Mouse (Mus musculus): ENCODE data around the gene Afmid. TPM values are rescaled to one million over a fixed set of nuclear protein-coding genes. Genes with fewer than 3 reads are reported as not detected.

Gene Afmid
- 5.3 and 5.8 TPM in 2 replicates for polyA plus RNA-seq (2015; fragmentation: Nextera tagmentation; extraction: Ambion mirVana)

GRCm38 (mm10) chr11:117825333-117826101, at the start of gene Afmid, which contains the start of gene Tk1:
Gene Afmid (plus strand): TSS chr11:117825924.
Gene Tk1 (minus strand): TSS chr11:117826092.
- Histone ChIP-seq H3K27ac (replicated peaks) (peak within 1 kb of the TSS; percentile 95), H3K9ac (peak within 1 kb of the TSS; percentile 43), H3K9me3 (replicated peaks) (no peaks in the 10 kb centered on the region), H3K4me1 (peaks cover 80% of the 10 kb centered on the region), H3K4me2 (replicated peaks) (peak within 1 kb of the TSS; percentile 92), H3K4me3 (replicated peaks) (peak within 1 kb of the TSS; percentile 60), H3K36me3 (peaks cover 19% of the 10 kb centered on the region; the same call in 1 of the 2 replicates), H3K27me3 (no peaks in the 10 kb centered on the region)
- ATAC-seq (ENCODE audit: insufficient number of reproducible peaks, low FRiP score, low TSS enrichment, low read depth), result peak; percentile 43; the same call in 1 of the 2 replicates
- WGBS, result under 1% methylated on average over 34 of the region's 34 CpGs

- H3K9ac ChIP-seq, result no peak overlapping the region
- H3K4me3 ChIP-seq (replicated peaks), result no peak overlapping the region
- 91% methylated on average over 14 of the region's 14 CpGs for WGBS
- peaks cover 29% of the 10 kb centered on the region for H3K4me1 ChIP-seq
- ATAC-seq (ENCODE audit: insufficient number of reproducible peaks, low FRiP score, low TSS enrichment, low read depth), result no peak
- H3K4me2 ChIP-seq (replicated peaks), result no peak overlapping the region
- no peaks in the 10 kb centered on the region for H3K27me3 ChIP-seq
- H3K9me3 ChIP-seq (replicated peaks), result no peaks in the 10 kb centered on the region
- H3K36me3 ChIP-seq, result peaks cover 35% of the 10 kb centered on the region
- no peak overlapping the region for H3K27ac ChIP-seq (replicated peaks)
Measured at GRCm38 (mm10) chr11:117776085-117776792, 49.5 kb upstream of the Afmid start.

- H3K9ac ChIP-seq, result no peak overlapping the region
- WGBS, result 79% methylated on average over 5 of the region's 5 CpGs
Measured at GRCm38 (mm10) chr11:117777111-117777510, 48.6 kb upstream of the Afmid start.

GRCm38 (mm10) chr11:117778031-117778430, 47.7 kb upstream of the Afmid start:
- 90% methylated on average over 11 of the region's 11 CpGs for WGBS
- Histone ChIP-seq H3K36me3 (peaks cover 25% of the 10 kb centered on the region), H3K9ac (no peak overlapping the region), H3K4me1 (peaks cover 42% of the 10 kb centered on the region), H3K27ac (replicated peaks) (no peak overlapping the region), H3K4me3 (replicated peaks) (no peak overlapping the region), H3K27me3 (no peaks in the 10 kb centered on the region), H3K9me3 (replicated peaks) (no peaks in the 10 kb centered on the region), H3K4me2 (replicated peaks) (no peak overlapping the region)
- no peak for ATAC-seq (ENCODE audit: insufficient number of reproducible peaks, low FRiP score, low TSS enrichment, low read depth)

More at GRCm38 (mm10) chr11:117777111-117777510, 48.6 kb upstream of the Afmid start:
- H3K4me1 ChIP-seq, result peaks cover 37% of the 10 kb centered on the region
- no peak overlapping the region for H3K4me2 ChIP-seq (replicated peaks)
- no peaks in the 10 kb centered on the region for H3K27me3 ChIP-seq
- H3K9me3 ChIP-seq (replicated peaks), result no peaks in the 10 kb centered on the region
- H3K36me3 ChIP-seq, result peaks cover 31% of the 10 kb centered on the region
- H3K4me3 ChIP-seq (replicated peaks), result no peak overlapping the region
- no peak overlapping the region for H3K27ac ChIP-seq (replicated peaks)
- ATAC-seq (ENCODE audit: insufficient number of reproducible peaks, low FRiP score, low TSS enrichment, low read depth), result no peak

GRCm38 (mm10) chr11:117778851-117779433, 46.8 kb upstream of the Afmid start:
- H3K9ac ChIP-seq, result no peak overlapping the region

GRCm38 (mm10) chr11:117779434-117780198, 46.1 kb upstream of the Afmid start:
- peak overlapping the region; percentile 93 for H3K27ac ChIP-seq (replicated peaks)
- peak overlapping the region; percentile 54 for H3K4me3 ChIP-seq (replicated peaks)
- 2% methylated on average over 38 of the region's 38 CpGs for WGBS
- peak; percentile 35 for ATAC-seq (ENCODE audit: insufficient number of reproducible peaks, low FRiP score, low TSS enrichment, low read depth)
- H3K27me3 ChIP-seq, result no peaks in the 10 kb centered on the region
- no peaks in the 10 kb centered on the region for H3K9me3 ChIP-seq (replicated peaks)
- H3K4me1 ChIP-seq, result peaks cover 49% of the 10 kb centered on the region
- H3K9ac ChIP-seq, result peak overlapping the region; percentile 44
- peak overlapping the region; percentile 97 for H3K4me2 ChIP-seq (replicated peaks)
- H3K36me3 ChIP-seq, result peaks cover 13% of the 10 kb centered on the region; the same call in 1 of the 2 replicates

More at GRCm38 (mm10) chr11:117778851-117779433, 46.8 kb upstream of the Afmid start:
- H3K36me3 ChIP-seq, result peaks cover 17% of the 10 kb centered on the region
- peak overlapping the region; percentile 54 for H3K4me3 ChIP-seq (replicated peaks)
- H3K4me2 ChIP-seq (replicated peaks), result peak overlapping the region; percentile 97
- peaks cover 49% of the 10 kb centered on the region for H3K4me1 ChIP-seq
- ATAC-seq (ENCODE audit: insufficient number of reproducible peaks, low FRiP score, low TSS enrichment, low read depth), result no peak
- peak overlapping the region; percentile 93 for H3K27ac ChIP-seq (replicated peaks)
- WGBS, result 50% methylated on average over 12 of the region's 12 CpGs
- H3K9me3 ChIP-seq (replicated peaks), result no peaks in the 10 kb centered on the region
- H3K27me3 ChIP-seq, result no peaks in the 10 kb centered on the region

- Histone ChIP-seq H3K36me3 (peaks cover 8% of the 10 kb centered on the region; the same call in 1 of the 2 replicates), H3K4me2 (replicated peaks) (peak overlapping the region; percentile 97), H3K9ac (peak overlapping the region; percentile 44), H3K4me3 (replicated peaks) (peak overlapping the region; percentile 54), H3K27me3 (no peaks in the 10 kb centered on the region), H3K27ac (replicated peaks) (peak overlapping the region; percentile 93), H3K4me1 (peaks cover 49% of the 10 kb centered on the region), H3K9me3 (replicated peaks) (no peaks in the 10 kb centered on the region)
- WGBS, result under 1% methylated on average over 16 of the region's 17 CpGs
- peak; percentile 30; the same call in 1 of the 2 replicates for ATAC-seq (ENCODE audit: insufficient number of reproducible peaks, low FRiP score, low TSS enrichment, low read depth)
Measured at GRCm38 (mm10) chr11:117780199-117780515, 45.6 kb upstream of the Afmid start.

GRCm38 (mm10) chr11:117780582-117781111, 45.1 kb upstream of the Afmid start:
- Histone ChIP-seq H3K4me3 (replicated peaks) (peak overlapping the region; percentile 54), H3K4me2 (replicated peaks) (peak overlapping the region; percentile 97), H3K27ac (replicated peaks) (peak overlapping the region; percentile 93), H3K9ac (peak overlapping the region; percentile 44; the same call in 1 of the 2 replicates), H3K27me3 (no peaks in the 10 kb centered on the region), H3K4me1 (peaks cover 49% of the 10 kb centered on the region), H3K36me3 (peaks cover 4% of the 10 kb centered on the region; the same call in 1 of the 2 replicates), H3K9me3 (replicated peaks) (no peaks in the 10 kb centered on the region)
- ATAC-seq (ENCODE audit: insufficient number of reproducible peaks, low FRiP score, low TSS enrichment, low read depth), result peak; percentile 76
- under 1% methylated on average over 19 of the region's 19 CpGs for WGBS

- peaks cover 2% of the 10 kb centered on the region; the same call in 1 of the 2 replicates for H3K36me3 ChIP-seq
- WGBS, result 18% methylated on average over 18 of the region's 18 CpGs
- no peak for ATAC-seq (ENCODE audit: insufficient number of reproducible peaks, low FRiP score, low TSS enrichment, low read depth)
- no peaks in the 10 kb centered on the region for H3K27me3 ChIP-seq
- no peak overlapping the region for H3K9ac ChIP-seq
- H3K4me2 ChIP-seq (replicated peaks), result peak overlapping the region; percentile 97
- H3K9me3 ChIP-seq (replicated peaks), result no peaks in the 10 kb centered on the region
- peaks cover 49% of the 10 kb centered on the region for H3K4me1 ChIP-seq
- peak overlapping the region; percentile 93 for H3K27ac ChIP-seq (replicated peaks)
- H3K4me3 ChIP-seq (replicated peaks), result peak overlapping the region; percentile 54
Measured at GRCm38 (mm10) chr11:117781199-117781821, 44.4 kb upstream of the Afmid start.

Data from embryonic facial prominence, embryonic 15.5 days (tissue).